Mouse (Mus musculus) small intestine, adult 10 weeks (tissue): ENCODE data around the gene Gm33815. TPM values are rescaled to one million over a fixed set of nuclear protein-coding genes. Genes with fewer than 3 reads are reported as not detected.

Experiments used
- polyA plus RNA-seq: library from polyadenylated mRNA; stranded (reverse); fragments of 350-450 nt; fragmentation: Illumina TruSeq; extraction: RNeasy Lipid Tissue Mini Kit (QIAGEN cat#74804); gene quantifications from one replicate; pipeline ENCODE4 v1.2.3, GENCODE M21; 2014; ENCODE audit warnings: low replicate concordance

The Gm33815 gene
- not detected for polyA plus RNA-seq

DNA sequence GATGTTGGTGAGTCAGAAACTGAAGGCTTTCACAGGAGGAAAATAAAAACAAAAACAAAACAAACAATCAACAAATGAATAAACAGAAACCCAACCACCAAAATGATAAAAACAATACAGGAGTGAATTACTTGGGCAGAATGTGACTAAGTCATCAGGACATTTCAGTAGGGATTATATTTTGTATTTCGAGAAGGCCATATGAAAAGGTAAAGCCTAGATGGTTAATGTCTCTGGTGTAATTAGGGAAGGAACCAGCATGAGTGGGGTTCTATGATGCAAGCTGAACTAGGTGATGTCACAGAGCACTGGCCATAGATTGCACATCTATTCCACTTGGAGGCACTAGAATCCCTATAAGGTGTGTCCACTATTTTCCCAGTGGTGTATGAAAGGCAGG, at the start of gene Gm33815:
TSS of gene Gm33815 (plus strand) at position 301 of the 400 bp plus-strand sequence.

